Mouse (Mus musculus) thymus, postnatal 14 days (tissue): ENCODE results near the gene Ampd2.

Experiments used
- DNase-seq: peaks from one replicate; pipeline ENCODE4 v3.0.0; 2021

The Ampd2 gene

GRCm38 (mm10) chr3:108094976-108095760, 8.7 kb upstream of the Ampd2 start:
- no peak for DNase-seq

- DNase-seq, result no peak
These were observed 7.7 kb upstream of the Ampd2 start for GRCm38 (mm10) chr3:108094146-108094545.

GRCm38 (mm10) chr3:108093306-108093705, 6.9 kb upstream of the Ampd2 start:
- DNase-seq, result no peak

GRCm38 (mm10) chr3:108092536-108093115, 6.2 kb upstream of the Ampd2 start, which contains the start of gene Gnat2:
Gene Gnat2, plus strand, starts transcription at chr3:108092789.
- DNase-seq, result no peak

- no peak for DNase-seq
These were observed 5.6 kb upstream of the Ampd2 start for GRCm38 (mm10) chr3:108092030-108092429.

- no peak for DNase-seq
These were observed 4.1 kb upstream of the Ampd2 start for GRCm38 (mm10) chr3:108090561-108090960.

GRCm38 (mm10) chr3:108089916-108090315, 3.5 kb upstream of the Ampd2 start:
- no peak for DNase-seq

- DNase-seq, result no peak
These were observed 2.5 kb upstream of the Ampd2 start for GRCm38 (mm10) chr3:108088842-108089380.

GRCm38 (mm10) chr3:108087329-108087728, 878 bp upstream of the Ampd2 start:
- no peak for DNase-seq

GRCm38 (mm10) chr3:108085721-108086469, 556 bp downstream of the Ampd2 start:
- DNase-seq, result peak; percentile 42

GRCm38 (mm10) chr3:108085281-108085720, 1.1 kb downstream of the Ampd2 start:
- peak; percentile 93 for DNase-seq

- DNase-seq, result no peak
These were observed 1.6 kb downstream of the Ampd2 start for GRCm38 (mm10) chr3:108084767-108085270.

GRCm38 (mm10) chr3:108083904-108084407, 2.5 kb downstream of the Ampd2 start:
- no peak for DNase-seq

- DNase-seq, result no peak
These were observed 3.3 kb downstream of the Ampd2 start for GRCm38 (mm10) chr3:108083161-108083560.

GRCm38 (mm10) chr3:108082251-108082875, 4.1 kb downstream of the Ampd2 start:
- no peak for DNase-seq

- no peak for DNase-seq
These were observed 4.8 kb downstream of the Ampd2 start for GRCm38 (mm10) chr3:108081681-108082080.

GRCm38 (mm10) chr3:108076836-108077235, 9.6 kb downstream of the Ampd2 start:
- no peak for DNase-seq

GRCm38 (mm10) chr3:108072983-108073569, 13.4 kb downstream of the Ampd2 start:
- DNase-seq, result no peak

- DNase-seq, result peak; percentile 81
These were observed 15.9 kb downstream of the Ampd2 start for GRCm38 (mm10) chr3:108070295-108071293.

- no peak for DNase-seq
These were observed 17.1 kb downstream of the Ampd2 start for GRCm38 (mm10) chr3:108069231-108069870.
